Mouse (Mus musculus): Measurements from ENCODE around the gene Cbl. TPM values are rescaled to one million over a fixed set of nuclear protein-coding genes. Genes with fewer than 3 reads are reported as not detected.
"Not testable (repeated sequence)": the region's sequence is repeated elsewhere in the genome, so short reads cannot be mapped to it uniquely, and the experiment has no call there.

Gene Cbl
- total RNA-seq, 2 experiments from 2014 or later, result 26.4 to 31.2 TPM

DNA sequence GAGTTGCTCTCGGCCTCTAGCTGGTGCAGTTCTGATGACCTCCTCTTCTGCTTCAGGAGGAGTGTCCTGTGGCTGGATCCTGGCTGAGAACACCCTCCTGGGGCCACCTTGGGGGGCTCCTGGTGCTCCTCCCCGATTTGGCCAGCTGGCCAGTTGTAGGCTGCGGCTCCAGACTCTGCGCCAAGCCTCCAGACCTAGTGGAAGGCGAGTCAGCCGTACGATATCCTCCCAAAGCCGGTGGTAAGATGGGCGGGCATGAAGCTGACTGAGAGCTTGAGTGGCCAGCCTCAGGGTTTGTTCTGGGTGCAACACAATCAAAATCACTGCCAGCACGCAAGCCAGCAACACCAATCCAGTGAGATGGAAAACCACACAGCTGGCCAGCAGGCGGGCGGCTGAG is 121.9 kb downstream of the Cbl start:
- DNase-seq; intact Hi-C loops (cut with DNase I): not testable (repeated sequence)

DNA sequence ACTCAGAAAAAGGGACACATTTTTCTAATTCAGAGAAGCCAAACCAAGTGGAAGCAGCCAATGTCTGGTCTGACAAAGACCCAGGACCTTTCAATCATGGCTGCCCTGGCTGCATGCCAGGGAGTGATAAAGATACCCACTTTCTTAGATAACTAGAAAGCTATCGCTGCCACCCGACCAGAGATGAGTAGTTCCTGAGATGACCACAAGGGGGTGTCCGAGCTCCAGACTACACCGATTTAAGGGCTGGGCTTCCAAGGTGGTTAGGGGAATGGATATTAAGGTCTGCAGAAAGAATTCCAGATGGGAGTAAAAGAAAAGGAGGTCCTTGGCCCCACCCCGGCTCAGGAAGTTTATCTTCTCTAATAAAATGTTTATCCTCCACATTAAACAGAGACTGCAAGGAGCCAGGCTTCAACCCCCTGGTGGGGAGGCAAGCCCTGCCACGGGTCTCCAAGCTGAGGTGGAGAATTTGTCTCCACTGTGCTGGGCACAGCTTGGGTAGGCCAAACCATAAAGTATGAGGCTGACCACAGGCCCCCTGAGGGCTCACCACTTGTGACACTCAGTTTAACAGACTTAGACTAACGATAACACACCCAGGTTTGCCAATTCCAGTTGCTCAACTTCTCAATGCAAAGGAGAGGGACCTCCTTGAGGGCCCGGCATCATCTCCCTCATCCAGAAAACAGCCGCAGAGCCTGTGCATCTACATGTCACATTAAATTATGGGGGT is 124.3 kb downstream of the Cbl start:
- peak; percentile 74 to 85 for DNase-seq
- intact Hi-C loops (cut with DNase I), result loop anchor here (5.0 kb wide), 2 partner anchors 42 to 127 kb away; partner anchors contain the start of gene Usp2

GRCm38 (mm10) chr9:44108269-44109055 is 125.4 kb downstream of the Cbl start:
- intact Hi-C loops (cut with DNase I), result loop anchor here (5.0 kb wide), 2 partner anchors 41 to 126 kb away; partner anchors contain the start of gene Usp2
- DNase-seq, result no peak

DNA sequence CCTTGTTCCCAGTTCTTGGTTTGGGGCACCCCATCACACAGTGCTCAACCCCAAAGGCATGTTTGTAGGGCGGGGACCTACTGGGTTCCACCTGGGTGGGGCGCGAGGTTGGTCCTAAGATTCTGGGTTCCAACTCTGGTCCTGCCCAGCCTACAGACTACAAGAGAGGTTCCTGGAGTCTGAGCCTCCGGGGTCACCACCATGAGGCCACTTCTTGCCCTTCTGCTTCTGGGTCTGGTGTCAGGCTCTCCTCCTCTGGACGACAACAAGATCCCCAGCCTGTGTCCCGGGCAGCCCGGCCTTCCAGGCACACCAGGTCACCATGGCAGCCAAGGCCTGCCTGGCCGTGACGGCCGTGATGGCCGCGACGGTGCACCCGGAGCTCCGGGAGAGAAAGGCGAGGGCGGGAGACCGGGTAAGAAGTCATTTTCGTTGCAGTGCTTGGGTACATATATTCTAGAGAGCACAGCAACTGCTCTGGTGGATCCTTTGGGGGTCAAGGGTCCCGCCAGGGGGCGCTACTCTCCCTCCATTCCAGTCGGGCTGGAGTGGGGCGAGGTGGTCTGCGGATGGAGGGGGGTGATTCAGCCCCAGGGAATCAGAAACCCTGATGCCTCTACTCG is 126.2 kb downstream of the Cbl start:
- intact Hi-C loops (cut with DNase I), result loop anchor here (5.0 kb wide), 2 partner anchors 40 to 125 kb away; partner anchors contain the start of gene Usp2
- DNase-seq, result peak; percentile 66 to 71

DNA sequence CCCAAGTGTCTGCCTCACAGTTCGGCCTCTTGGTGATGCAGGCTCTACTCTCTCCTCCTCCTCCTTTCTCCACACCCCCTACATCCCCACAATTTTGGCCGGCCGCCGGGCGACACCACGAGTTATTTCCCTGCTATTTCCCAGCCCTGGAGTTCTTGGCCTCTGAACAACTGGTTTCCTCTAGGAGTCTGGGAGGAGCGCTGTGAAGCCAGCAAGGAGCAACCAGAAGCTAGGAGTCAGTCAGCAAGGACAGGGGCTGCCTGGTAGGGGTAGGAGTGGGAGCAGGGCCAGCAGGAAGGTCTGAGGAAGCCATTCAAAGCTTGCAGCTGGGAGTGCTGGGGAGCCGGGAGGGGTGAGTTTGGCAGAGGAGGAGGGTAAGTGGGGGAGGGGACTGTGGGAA is 126.7 kb downstream of the Cbl start, which contains the start of gene C1qtnf5:
Gene C1qtnf5 (plus strand): TSS at position 136 of the 400 bp plus-strand sequence.
- intact Hi-C loops (cut with DNase I), result loop anchor here (5.0 kb wide), 2 partner anchors 40 to 125 kb away; partner anchors contain the start of gene Usp2

DNA sequence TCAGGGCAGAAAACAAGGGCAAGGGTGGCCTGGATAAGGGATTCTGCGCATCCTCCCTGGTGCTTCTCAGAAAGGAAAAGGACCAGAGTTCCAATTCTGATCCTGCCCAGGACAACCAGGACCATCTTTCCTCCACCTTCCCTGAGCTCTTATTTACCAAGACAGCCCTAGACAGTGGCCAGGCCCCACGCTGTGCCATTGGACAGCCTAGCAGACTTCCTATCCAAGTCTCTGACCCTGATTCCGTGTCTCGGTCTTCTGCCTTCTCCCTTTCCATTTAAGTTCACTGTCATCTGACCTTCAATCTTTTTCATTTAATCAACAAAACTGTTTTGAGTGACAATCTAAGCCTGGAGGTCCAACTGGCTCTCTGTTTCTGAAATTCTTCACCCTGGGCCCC is 127.3 kb downstream of the Cbl start:
- no peak for DNase-seq
- intact Hi-C loops (cut with DNase I), result loop anchor here (5.0 kb wide), 2 partner anchors 39 to 124 kb away; partner anchors contain the start of gene Usp2

More for the DNA sequence above, 126.7 kb downstream of the Cbl start, which contains the start of gene C1qtnf5:
- peak; percentile 91 for DNase-seq

DNA sequence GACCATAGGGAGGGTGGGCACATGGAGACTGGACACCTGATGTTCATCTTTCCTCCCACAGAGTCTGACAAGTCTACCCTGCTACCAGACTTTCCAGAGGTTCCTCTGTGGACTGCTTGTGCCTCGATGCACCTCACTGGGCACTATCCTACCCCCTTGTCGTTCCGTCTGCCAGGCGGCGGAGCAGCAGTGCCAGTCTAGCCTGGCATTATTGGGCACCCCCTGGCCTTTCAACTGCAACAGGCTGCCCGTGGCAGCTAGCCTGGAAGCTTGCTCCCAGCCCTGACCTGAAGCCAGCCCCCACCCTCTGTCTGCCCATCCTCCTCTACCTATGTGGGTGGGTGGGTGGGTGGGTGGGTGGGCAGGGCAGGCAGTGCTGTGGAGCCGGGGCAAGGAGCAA is 127.7 kb downstream of the Cbl start:
- intact Hi-C loops (cut with DNase I), result loop anchor here (5.0 kb wide), 2 partner anchors 39 to 124 kb away; partner anchors contain the start of gene Usp2
- DNase-seq, result no peak

GRCm38 (mm10) chr9:44105781-44106180 is 128.1 kb downstream of the Cbl start:
- no peak for DNase-seq
- intact Hi-C loops (cut with DNase I), result loop anchor here (5.0 kb wide), 2 partner anchors 38 to 123 kb away; partner anchors contain the start of gene Usp2

- DNase-seq, result no peak
- intact Hi-C loops (cut with DNase I), result loop anchor here (5.0 kb wide), 2 partner anchors 38 to 123 kb away; partner anchors contain the start of gene Usp2
These were observed 129.0 kb downstream of the Cbl start for GRCm38 (mm10) chr9:44104881-44105280.

- intact Hi-C loops (cut with DNase I), result no loop called here
- DNase-seq, result no peak
These were observed 132.4 kb downstream of the Cbl start, which contains the start of gene Mfrp for GRCm38 (mm10) chr9:44101490-44101889. Gene Mfrp (plus strand): TSS chr9:44101729.

GRCm38 (mm10) chr9:44096536-44096935 is 137.3 kb downstream of the Cbl start:
- peak in 1 of 2 experiments; percentile 34 for DNase-seq

GRCm38 (mm10) chr9:44095781-44096180 is 138.1 kb downstream of the Cbl start:
- intact Hi-C loops (cut with DNase I), result no loop called here
- no peak for DNase-seq

More at GRCm38 (mm10) chr9:44096536-44096935, 137.3 kb downstream of the Cbl start:
- intact Hi-C loops (cut with DNase I), result no loop called here

DNA sequence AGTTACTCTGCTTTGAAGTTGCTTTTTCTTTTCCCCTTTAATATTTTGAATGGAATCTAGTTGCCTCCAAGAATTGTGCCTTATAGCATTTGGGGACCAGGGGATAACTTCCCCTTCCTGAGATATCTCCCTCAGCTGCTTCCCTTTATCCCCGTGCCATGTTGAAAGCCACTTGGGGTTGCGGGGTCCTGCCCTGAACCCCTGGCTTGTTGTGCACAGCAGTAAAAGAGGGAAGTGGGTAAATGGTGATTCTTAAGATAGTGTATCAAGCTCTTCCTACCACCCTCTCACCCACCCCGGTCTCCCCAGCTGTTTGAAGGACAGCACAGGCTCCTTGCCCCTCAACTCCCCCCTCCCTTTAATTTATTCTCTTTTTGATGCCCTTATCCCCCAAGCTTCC is 139.1 kb downstream of the Cbl start:
- intact Hi-C loops (cut with DNase I), result no loop called here
- DNase-seq, result no peak

- DNase-seq, result peak; percentile 79 to 88
- intact Hi-C loops (cut with DNase I), result no loop called here
These were observed 140.0 kb downstream of the Cbl start for GRCm38 (mm10) chr9:44093612-44094503.

Other genes starting within 250 kb of the Cbl start
- 10 to 100 TPM; 27.1 to 57.0 TPM for gene Thy1, start 190.7 kb downstream of the Cbl start, total RNA-seq (2021)
- 100 to 1,000 TPM; 149 to 157 TPM for gene Usp2, start 167.0 kb downstream of the Cbl start, total RNA-seq (2021)
- not detected for gene Mfrp, start 132.3 kb downstream of the Cbl start, total RNA-seq (2021)
- 10 to 100 TPM; 15.2 to 19.5 TPM for gene C1qtnf5, start 126.8 kb downstream of the Cbl start, total RNA-seq (2021)
- under 1 TPM in 1 of 2 experiments, not detected in 1; 0.12 TPM for gene Gm49380, start 120.5 kb downstream of the Cbl start, total RNA-seq (2021)
- 10 to 100 TPM; 10.1 to 11.3 TPM for gene Rnf26, start 120.5 kb downstream of the Cbl start, total RNA-seq (2021)
- 10 to 100 TPM; 81.2 to 82.3 TPM for gene Mcam, start 99.6 kb downstream of the Cbl start, total RNA-seq (2021)
- 1 to 10 TPM in 1 of 2 experiments, not detected in 1; 1.1 TPM for gene Ccdc153, start 6.6 kb upstream of the Cbl start, total RNA-seq (2021)
- gene Pdzd3, start 17.4 kb upstream of the Cbl start, total RNA-seq (2021), result 1 to 10 TPM; 2.0 to 2.8 TPM
- 10 to 100 TPM; 17.3 TPM for gene Nlrx1, start 34.5 kb upstream of the Cbl start, total RNA-seq (2021)
- gene Abcg4, start 54.6 kb upstream of the Cbl start, total RNA-seq (2021), result under 1 TPM; 0.72 to 0.73 TPM
- 10 to 100 TPM; 11.0 to 11.4 TPM for gene Hinfp, start 71.6 kb upstream of the Cbl start, total RNA-seq (2021)
- 10 to 100 TPM; 15.8 to 16.6 TPM for gene C2cd2l, start 86.2 kb upstream of the Cbl start, total RNA-seq (2021)
- gene Dpagt1, start 92.0 kb upstream of the Cbl start, total RNA-seq (2021), result 10 to 100 TPM; 18.8 to 21.0 TPM
- gene H2afx, start 100.6 kb upstream of the Cbl start, total RNA-seq (2021), result 10 to 100 TPM; 21.6 to 35.0 TPM
- gene Hmbs, start 110.2 kb upstream of the Cbl start, total RNA-seq (2021), result 10 to 100 TPM; 44.4 to 46.8 TPM
- gene Vps11, start 127.6 kb upstream of the Cbl start, total RNA-seq (2021), result 10 to 100 TPM; 17.8 to 19.5 TPM
- gene Hyou1, start 145.4 kb upstream of the Cbl start, total RNA-seq (2021), result 10 to 100 TPM; 38.9 to 52.1 TPM
- 10 to 100 TPM; 29.6 to 31.0 TPM for gene Slc37a4, start 162.8 kb upstream of the Cbl start, total RNA-seq (2021)
- 100 to 1,000 TPM; 728 to 854 TPM for gene Rps25, start 173.1 kb upstream of the Cbl start, total RNA-seq (2021)
- 10 to 100 TPM; 32.1 to 35.8 TPM for gene Trappc4, start 173.6 kb upstream of the Cbl start, total RNA-seq (2021)
- gene Ccdc84, start 184.5 kb upstream of the Cbl start, total RNA-seq (2021), result 10 to 100 TPM; 11.4 to 11.9 TPM
- gene Foxr1, start 207.1 kb upstream of the Cbl start, total RNA-seq (2021), result not detected
- not detected for gene Upk2, start 220.9 kb upstream of the Cbl start, total RNA-seq (2021)
- gene Bcl9l, start 248.8 kb upstream of the Cbl start, total RNA-seq (2021), result 10 to 100 TPM; 57.9 to 64.9 TPM